Mouse (Mus musculus): ENCODE results near the gene Tdgf1.

DNA sequence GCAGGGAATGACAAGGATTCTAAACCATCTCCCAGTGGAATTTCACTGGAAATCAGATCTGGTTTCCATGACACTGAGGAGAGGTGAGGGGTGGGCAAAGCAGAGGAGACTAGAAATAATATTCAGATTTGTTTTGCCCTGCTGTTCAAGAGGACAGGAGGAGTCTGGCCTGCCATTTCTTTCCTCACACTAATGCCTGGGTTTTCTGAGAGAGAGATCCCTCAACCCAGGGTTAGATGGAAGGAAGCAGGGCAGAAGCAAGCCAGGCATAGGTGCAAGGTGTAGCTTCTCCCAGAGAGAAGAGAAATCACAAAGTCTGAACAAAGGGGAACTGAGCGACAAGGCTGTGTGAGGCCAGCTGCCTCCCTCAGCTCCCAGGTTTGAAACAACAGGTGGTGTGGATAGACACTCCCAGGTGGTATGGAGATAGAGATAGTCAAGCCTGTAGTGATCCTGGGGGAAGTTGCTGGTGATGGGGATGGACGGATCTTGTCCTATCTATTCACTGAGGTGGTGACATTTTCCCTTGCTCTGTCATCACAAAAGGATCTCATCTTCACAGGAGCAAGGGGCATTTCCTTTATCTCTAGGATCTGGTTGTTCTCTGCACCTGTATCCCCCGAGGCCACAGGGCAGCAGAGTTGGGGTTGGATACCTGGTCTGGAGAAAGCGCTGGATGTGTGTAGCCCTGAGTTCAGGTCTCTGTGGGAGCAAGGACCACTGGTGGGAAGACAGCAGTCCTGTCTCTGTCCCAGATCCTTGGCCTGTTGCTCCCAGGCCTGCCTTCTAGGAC, 37.9 kb downstream of the Tdgf1 start:
- TF ChIP-seq CTCF (IDR thresholded peaks at IDR 0.05; ENCODE audit: control insufficient read depth, insufficient read depth, insufficient replicate concordance, low read depth, low read length): no peak
- TF ChIP-seq POLR2A (IDR thresholded peaks at IDR 0.05; ENCODE audit: control insufficient read depth, low read depth, low read length): no peak
